Mouse (Mus musculus) CH12.LX (cell line): ENCODE data around the gene Mfsd11.

Experiments used
- CTCF ChIP-seq, 2 experiments: IDR thresholded peaks in 1 of 2; conservative IDR thresholded peaks in 1 of 2; 2 replicates each; pipeline ENCODE4 v1.5.1; 2011 to 2012; ENCODE audit warnings: low read depth in 2 of 2, low read length in 2 of 2, improper control_type of control experiment in 1 of 2, inconsistent platforms in 1 of 2, mild to moderate bottlenecking in 1 of 2, moderate library complexity in 1 of 2
- MAX ChIP-seq: IDR thresholded peaks from 2 replicates; pipeline ENCODE4 v1.6.1; 2011; ENCODE audit warnings: low read length, improper control_type of control experiment
- SMC3 ChIP-seq: IDR thresholded peaks from 2 replicates; pipeline ENCODE4 v1.6.1; 2011; ENCODE audit warnings: low read depth, low read length, improper control_type of control experiment

- no peak for TF ChIP-seq CTCF (conservative IDR thresholded peaks at IDR 0.05 in 1 of 2, IDR thresholded peaks at IDR 0.05 in 1 of 2; ENCODE audit: low read depth in 2 of 2, low read length in 2 of 2)
- TF ChIP-seq MAX, result no peak
- TF ChIP-seq SMC3, result no peak
Measured at GRCm38 (mm10) chr11:116869641-116870040, 17.4 kb downstream of the Mfsd11 start.
